Comparison of ENCODE assay signal across 10 mouse cellular contexts in the genomic region with DNA sequence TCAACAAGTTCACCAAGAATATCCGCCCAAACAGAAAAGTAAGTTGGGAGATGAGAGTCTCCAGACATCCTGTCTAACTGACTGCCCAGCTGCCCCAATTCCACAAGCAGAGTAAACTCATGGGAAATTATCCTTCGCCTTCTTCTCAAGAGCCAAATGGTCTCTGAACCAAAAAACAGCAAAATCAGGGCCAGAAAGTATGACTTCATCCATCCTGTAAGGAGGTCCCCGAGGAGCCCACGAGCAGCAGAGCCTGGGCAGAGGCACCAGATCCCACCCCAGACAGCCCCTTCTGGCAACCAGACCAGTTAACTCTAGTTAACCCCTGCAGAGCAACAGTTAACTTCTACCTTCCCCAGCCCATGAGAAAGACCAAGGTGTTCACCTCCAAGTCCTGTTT. TPM values are rescaled to one million over a fixed set of nuclear protein-coding genes. Genes with fewer than 3 reads are reported as not detected.
DNase-seq lines count a peak whose midpoint lies in the region; ATAC-seq and TF ChIP-seq lines count a peak whose summit lies in the region.
"Had no signal": no experiment of that assay in that cellular context is flagged by ENCODE, and none has a peak within 500 bp of the region (broad histone marks: within the 10 kb centered on the region; RNA-seq: fewer than 3 reads in every experiment).

No protein-coding gene starts in this region.

- H3K79me2 ChIP-seq in myocyte (ENCODE audit: control insufficient read depth, insufficient read depth), result peaks cover 9% of the 10 kb centered on the region

- no peak for TF ChIP-seq POLR2A in myocyte (IDR thresholded peaks at IDR 0.05; ENCODE audit: insufficient read length, low read depth)

- H3K9me3 ChIP-seq in liver, embryonic 11.5 days (ENCODE audit: control insufficient read depth, low read length), result peaks cover 10% of the 10 kb centered on the region

- H3K27me3 ChIP-seq in liver, embryonic 11.5 days (replicated peaks; ENCODE audit: control insufficient read depth, insufficient read depth, low read length), result no peaks in the 10 kb centered on the region
- H3K27me3 ChIP-seq in myocyte (ENCODE audit: control insufficient read depth, insufficient read depth, insufficient read length), result no peaks in the 10 kb centered on the region

- H3K4me1 ChIP-seq in liver, embryonic 11.5 days (replicated peaks; ENCODE audit: control insufficient read depth, insufficient read depth, low read length), result peaks cover 24% of the 10 kb centered on the region

- 70% methylated on average over 4 of the region's 4 CpGs for WGBS in liver, embryonic 11.5 days

- H3K27ac ChIP-seq in liver, embryonic 11.5 days (ENCODE audit: low read depth, low read length), result peak overlapping the region; percentile 64
- H3K27ac ChIP-seq: macrophage had no signal

- H3K9ac ChIP-seq in liver, embryonic 11.5 days (ENCODE audit: low read depth, low read length), result no peak overlapping the region

- DNase-seq in liver, embryonic 11.5 days (ENCODE audit: low spot score), result no peak
- no peak for DNase-seq in liver
- DNase-seq in heart, adult 11 months, result peak; percentile 98
- DNase-seq in heart, postnatal 4 days, result peak; percentile 71
- DNase-seq in frontal cortex, postnatal 25 days (ENCODE audit: low spot score in 2 of 2), result no peak
- DNase-seq in adrenal gland, adult 2 months, result no peak
- no peak for DNase-seq in thymus, postnatal 10 days (ENCODE audit: low spot score in 2 of 2)
- DNase-seq: thymus, adult 18-20 months had no signal

- no peak overlapping the region for H3K4me3 ChIP-seq in liver, embryonic 11.5 days (ENCODE audit: low read depth, low read length)
- H3K4me3 ChIP-seq in myocyte, result no peak overlapping the region

- ATAC-seq in liver, embryonic 11.5 days (replicated peaks; ENCODE audit: low FRiP score), result no peak

- no peak overlapping the region for H3K4me2 ChIP-seq in liver, embryonic 11.5 days
- H3K4me2 ChIP-seq in myocyte (ENCODE audit: low read depth), result peak overlapping the region; percentile 32

- H3ac ChIP-seq in myocyte (ENCODE audit: control insufficient read depth, insufficient read length), result no peak overlapping the region

- peaks cover 40% of the 10 kb centered on the region for H3K36me3 ChIP-seq in liver, embryonic 11.5 days (ENCODE audit: control insufficient read depth, insufficient read depth, low read length)
- H3K36me3 ChIP-seq in myocyte (ENCODE audit: control insufficient read depth, insufficient read depth), result no peaks in the 10 kb centered on the region

TF ChIP-seq in myocyte, 11 proteins besides CTCF, POLR2A, EP300 and RAD21:
- TF ChIP-seq MYOG (IDR thresholded peaks at IDR 0.05; ENCODE audit: control insufficient read depth in 1 of 3, insufficient read depth in 1 of 3, insufficient read length in 2 of 3, low read depth in 2 of 3), result no peak
- TF ChIP-seq MAX (IDR thresholded peaks at IDR 0.05; ENCODE audit: low read depth), result no peak
- no peak for TF ChIP-seq TCF3 (IDR thresholded peaks at IDR 0.05; ENCODE audit: insufficient read length, low read depth)
- no peak for TF ChIP-seq REST (IDR thresholded peaks at IDR 0.05; ENCODE audit: insufficient read depth, insufficient read length)
- TF ChIP-seq SRF (IDR thresholded peaks at IDR 0.05; ENCODE audit: control insufficient read depth, insufficient read length, low read depth), result no peak
- no peak for TF ChIP-seq TCF12 (IDR thresholded peaks at IDR 0.05; ENCODE audit: insufficient read depth, poor library complexity, severe bottlenecking)
- TF ChIP-seq USF1 (IDR thresholded peaks at IDR 0.05; ENCODE audit: low read depth), result no peak
- TF ChIP-seq CEBPB (IDR thresholded peaks at IDR 0.05; ENCODE audit: insufficient read depth, poor library complexity, severe bottlenecking), result no peak
- TF ChIP-seq MYOD1 (IDR thresholded peaks at IDR 0.05; ENCODE audit: control insufficient read depth in 1 of 3, insufficient read length in 2 of 3, low read depth in 2 of 3), result no peak
- no peak for TF ChIP-seq POLR2AphosphoS2 (IDR thresholded peaks at IDR 0.05; ENCODE audit: insufficient read length, low read depth)
- no peak for TF ChIP-seq E2F4 (IDR thresholded peaks at IDR 0.05; ENCODE audit: insufficient read depth)
TF ChIP-seq in myocyte: peak in this region for 0.

RNA-seq across cellular contexts. Expression of a gene that starts 29.9 kb away (rescaled TPM):
- 41.8 and 43.7 TPM in 2 replicates for polyA plus RNA-seq in liver, embryonic 11.5 days (2014; fragmentation: Nextera tagmentation; extraction: Ambion mirVana)
- 100 to 1,000 TPM; 318 TPM for total RNA-seq in heart, postnatal 4 days (2021)
- 21.6 TPM for polyA plus RNA-seq in myocyte (2012; fragmentation: generic; extraction: Trizol)
- 10 to 100 TPM; 66.8 to 74.7 TPM for total RNA-seq in adrenal gland, adult 2 months (2021)
- polyA plus RNA-seq in adrenal gland, adult 2 months (2012; rRNA removed), result 21.9 and 23.2 TPM in 2 replicates

Comparison
In these comparisons a context has a peak if more than half of its experiments do, and no peak if none do; other contexts are left out.
1. DNase-seq: peak in heart, adult 11 months (single experiment) and heart, postnatal 4 days (single experiment); none in liver, embryonic 11.5 days (single experiment), liver (single experiment), frontal cortex, postnatal 25 days (0 of 2), adrenal gland, adult 2 months (single experiment) and thymus, postnatal 10 days (0 of 2).